Mouse (Mus musculus) thymus, adult 18-20 months (tissue): Measurements from ENCODE around the gene 3830406C13Rik.
"Not testable (repeated sequence)": the region's sequence is repeated elsewhere in the genome, so short reads cannot be mapped to it uniquely, and the experiment has no call there.

ENCODE experiments used
- DNase-seq, 2 experiments: peaks; one replicate each; pipeline ENCODE4 v3.0.0; 2022; ENCODE audit warnings: mixed read lengths in 2 of 2

3830406C13Rik gene

GRCm38 (mm10) chr14:12284141-12284912 lies at the start of gene 3830406C13Rik:
TSS of gene 3830406C13Rik (plus strand) at chr14:12284173.
- peak; percentile 55 to 58 for DNase-seq

GRCm38 (mm10) chr14:12243726-12244125 lies 40.2 kb upstream of the 3830406C13Rik start:
- DNase-seq: no peak

GRCm38 (mm10) chr14:12276031-12276430 lies 7.9 kb upstream of the 3830406C13Rik start:
- DNase-seq: no peak

- no peak for DNase-seq
These were observed 332 bp upstream of the 3830406C13Rik start, which contains the start of gene Gm49355 for GRCm38 (mm10) chr14:12283641-12284040. TSS of gene Gm49355 (plus strand) at chr14:12283976.

- DNase-seq: not testable (repeated sequence)
These were observed 5.8 kb downstream of the 3830406C13Rik start for GRCm38 (mm10) chr14:12289747-12290146.

- DNase-seq: no peak
These were observed 12.4 kb downstream of the 3830406C13Rik start for GRCm38 (mm10) chr14:12296391-12296790.

GRCm38 (mm10) chr14:12299171-12299570 lies 15.2 kb downstream of the 3830406C13Rik start:
- no peak for DNase-seq

GRCm38 (mm10) chr14:12299654-12300053 lies 15.7 kb downstream of the 3830406C13Rik start:
- no peak for DNase-seq

GRCm38 (mm10) chr14:12300275-12300674 lies 16.3 kb downstream of the 3830406C13Rik start:
- no peak for DNase-seq

- no peak for DNase-seq
These were observed 16.7 kb downstream of the 3830406C13Rik start for GRCm38 (mm10) chr14:12300677-12301076.

- no peak for DNase-seq
These were observed 19.1 kb downstream of the 3830406C13Rik start for GRCm38 (mm10) chr14:12303106-12303505.

- DNase-seq: no peak
These were observed 49.6 kb downstream of the 3830406C13Rik start for GRCm38 (mm10) chr14:12333622-12334021.

GRCm38 (mm10) chr14:12334925-12335324 lies 51.0 kb downstream of the 3830406C13Rik start:
- DNase-seq: no peak

- DNase-seq: no peak
These were observed 53.5 kb downstream of the 3830406C13Rik start for GRCm38 (mm10) chr14:12337421-12337997.

GRCm38 (mm10) chr14:12337998-12338809 lies 54.2 kb downstream of the 3830406C13Rik start:
- DNase-seq: no peak

- DNase-seq: no peak
These were observed 55.0 kb downstream of the 3830406C13Rik start for GRCm38 (mm10) chr14:12338811-12339565.

GRCm38 (mm10) chr14:12340238-12341074 lies 56.5 kb downstream of the 3830406C13Rik start:
- DNase-seq: no peak

GRCm38 (mm10) chr14:12341075-12341788 lies 57.3 kb downstream of the 3830406C13Rik start:
- DNase-seq: no peak

GRCm38 (mm10) chr14:12341789-12342457 lies 58.0 kb downstream of the 3830406C13Rik start:
- no peak for DNase-seq

- DNase-seq: no peak
These were observed 58.6 kb downstream of the 3830406C13Rik start for GRCm38 (mm10) chr14:12342458-12343131.
